Mouse (Mus musculus) kidney, adult 2 months (tissue): ENCODE measurements around the gene Atp2a3. TPM values are rescaled to one million over a fixed set of nuclear protein-coding genes. Genes with fewer than 3 reads are reported as not detected.

Source experiments
- DNase-seq: peaks from one replicate; pipeline ENCODE4 v3.0.0; 2021
- H3K27ac ChIP-seq: fragments of 200-500 bp; 2 replicates; pipeline ENCODE4 v1.5.1; 2012; ENCODE audit warnings: low read depth, low read length, control low read depth, inconsistent platforms; ENCODE audit not compliant: insufficient read depth
- H3K27me3 ChIP-seq: fragments of 200-500 bp; replicated peaks from 2 replicates; pipeline ENCODE4 v1.6.1; 2012; ENCODE audit warnings: mild to moderate bottlenecking, moderate library complexity, low read length, inconsistent platforms; ENCODE audit not compliant: control insufficient read depth, insufficient read depth
- H3K36me3 ChIP-seq: fragments of 200-500 bp; 2 replicates; pipeline ENCODE4 v1.6.1; 2012; ENCODE audit warnings: mild to moderate bottlenecking, moderate library complexity, low read length, inconsistent platforms; ENCODE audit not compliant: control insufficient read depth, insufficient read depth
- H3K4me1 ChIP-seq: fragments of 200-500 bp; 2 replicates; pipeline ENCODE4 v1.6.1; 2011; ENCODE audit warnings: low read length; ENCODE audit not compliant: control insufficient read depth, insufficient read depth
- H3K4me3 ChIP-seq: fragments of 200-500 bp; 2 replicates; pipeline ENCODE4 v1.5.1; 2011; ENCODE audit warnings: mild to moderate bottlenecking, low read depth, low read length, control low read depth; ENCODE audit not compliant: insufficient read depth
- CTCF ChIP-seq: fragments of 200-500 bp; conservative IDR thresholded peaks from 2 replicates; pipeline ENCODE4 v1.5.1; 2011; ENCODE audit warnings: low read depth, mild to moderate bottlenecking, control low read depth, low read length, moderate library complexity, mixed read lengths; ENCODE audit not compliant: insufficient read depth, insufficient read length
- POLR2A ChIP-seq: fragments of 200-500 bp; IDR thresholded peaks from one replicate; pipeline ENCODE4 v1.6.1; 2011; ENCODE audit warnings: low read depth, low read length, control low read depth
- WGBS: fragments of 180-500 bp; shearing (Covaris S2); methylation state at CpG from one replicate; pipeline ENCODE4 v1.1.7; 2018; 5-methylcytosine and 5-hydroxymethylcytosine counted together
- polyA plus RNA-seq: library from polyadenylated mRNA; depleted of rRNA; stranded (reverse); fragments of >200 nt; gene quantifications from 2 replicates; pipeline ENCODE4 v1.2.3, GENCODE M21; 2012

Gene Atp2a3
- polyA plus RNA-seq, 1 experiment: 28.7 TPM

GRCm38 (mm10) chr11:72996346-72996745 lies 35.4 kb downstream of the Atp2a3 start:
- H3K27ac ChIP-seq: no peak overlapping the region
- DNase-seq: peak; percentile 37
- H3K4me1 ChIP-seq: no peaks in the 10 kb centered on the region
- H3K4me3 ChIP-seq: no peak overlapping the region
- TF ChIP-seq CTCF (no peak), POLR2A (no peak)
- H3K36me3 ChIP-seq: no peaks in the 10 kb centered on the region
- H3K27me3 ChIP-seq: no peaks in the 10 kb centered on the region
- WGBS: 52% methylated on average over 6 of the region's 6 CpGs

DNA sequence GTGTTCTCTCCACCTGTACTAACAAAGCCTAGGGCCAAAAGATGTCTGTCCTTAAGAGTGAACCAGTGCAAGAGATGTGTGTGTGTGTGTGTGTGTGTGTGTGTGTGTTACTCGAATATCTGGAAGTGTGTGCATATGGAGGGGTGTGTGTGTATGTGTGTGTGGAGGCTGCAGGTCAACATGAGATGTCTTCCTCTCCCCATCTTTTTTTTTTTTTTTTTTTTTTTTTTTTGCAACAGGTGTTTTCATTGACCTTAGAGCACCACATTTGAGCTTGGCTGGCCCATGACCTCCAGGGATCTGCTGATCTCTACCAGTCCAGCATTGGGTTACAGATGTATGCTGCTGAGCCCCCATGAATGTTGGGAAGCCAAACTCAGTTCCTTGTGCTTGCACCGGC lies 35.8 kb downstream of the Atp2a3 start:
- Histone ChIP-seq H3K27ac (no peak overlapping the region), H3K27me3 (no peaks in the 10 kb centered on the region), H3K4me3 (no peak overlapping the region), H3K4me1 (no peaks in the 10 kb centered on the region), H3K36me3 (no peaks in the 10 kb centered on the region)
- TF ChIP-seq POLR2A: no peak
- TF ChIP-seq CTCF: no peak
- 96% methylated on average over 2 of the region's 2 CpGs for WGBS
- no peak for DNase-seq

GRCm38 (mm10) chr11:72997529-72998326 lies 36.8 kb downstream of the Atp2a3 start:
- no peak overlapping the region for H3K4me3 ChIP-seq
- DNase-seq: no peak

GRCm38 (mm10) chr11:72998771-72999170 lies 37.8 kb downstream of the Atp2a3 start, which contains the start of gene P2rx1:
P2rx1 (plus strand) TSS chr11:72999103.
- TF ChIP-seq POLR2A: no peak
- no peak for TF ChIP-seq CTCF
- DNase-seq: peak; percentile 48
- no peak within 1 kb of the TSS for H3K4me3 ChIP-seq
- H3K27ac ChIP-seq: no peak within 1 kb of the TSS; the same call in 1 of the 2 replicates
- H3K36me3 ChIP-seq: no peaks in the 10 kb centered on the region
- no peaks in the 10 kb centered on the region for H3K4me1 ChIP-seq
- no peaks in the 10 kb centered on the region for H3K27me3 ChIP-seq
- WGBS: 45% methylated on average over 8 of the region's 8 CpGs

More at GRCm38 (mm10) chr11:72997529-72998326, 36.8 kb downstream of the Atp2a3 start:
- Histone ChIP-seq H3K27ac (no peak overlapping the region), H3K27me3 (no peaks in the 10 kb centered on the region), H3K4me1 (no peaks in the 10 kb centered on the region), H3K36me3 (no peaks in the 10 kb centered on the region)
- TF ChIP-seq CTCF (no peak), POLR2A (no peak)
- 80% methylated on average over 13 of the region's 13 CpGs for WGBS

DNA sequence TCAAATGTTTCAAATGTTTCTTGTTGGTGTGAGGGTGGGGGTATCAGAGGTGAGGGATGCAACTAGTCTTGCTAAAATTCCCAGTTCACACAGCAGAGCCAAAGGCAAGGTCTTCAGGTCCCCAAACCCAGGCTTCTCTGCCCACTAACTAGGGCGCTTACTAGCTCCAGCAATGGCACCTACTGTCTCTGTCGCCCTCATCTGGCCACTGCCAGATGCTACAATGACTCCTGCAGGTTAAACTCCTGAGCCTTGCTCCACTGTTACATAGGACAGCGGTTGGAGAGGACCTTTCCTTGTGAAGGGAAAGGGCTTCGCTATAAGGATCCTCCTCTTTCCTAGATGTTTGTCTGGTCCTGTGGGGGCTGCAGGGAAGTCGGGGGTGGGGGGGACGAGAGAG lies 40.1 kb downstream of the Atp2a3 start:
- WGBS: 11% methylated on average over 6 of the region's 6 CpGs
- peak; percentile 96 for TF ChIP-seq CTCF
- TF ChIP-seq POLR2A: no peak
- no peak overlapping the region for H3K27ac ChIP-seq
- no peak overlapping the region for H3K4me3 ChIP-seq
- H3K36me3 ChIP-seq: no peaks in the 10 kb centered on the region
- H3K4me1 ChIP-seq: no peaks in the 10 kb centered on the region
- DNase-seq: peak; percentile 83
- no peaks in the 10 kb centered on the region for H3K27me3 ChIP-seq

DNA sequence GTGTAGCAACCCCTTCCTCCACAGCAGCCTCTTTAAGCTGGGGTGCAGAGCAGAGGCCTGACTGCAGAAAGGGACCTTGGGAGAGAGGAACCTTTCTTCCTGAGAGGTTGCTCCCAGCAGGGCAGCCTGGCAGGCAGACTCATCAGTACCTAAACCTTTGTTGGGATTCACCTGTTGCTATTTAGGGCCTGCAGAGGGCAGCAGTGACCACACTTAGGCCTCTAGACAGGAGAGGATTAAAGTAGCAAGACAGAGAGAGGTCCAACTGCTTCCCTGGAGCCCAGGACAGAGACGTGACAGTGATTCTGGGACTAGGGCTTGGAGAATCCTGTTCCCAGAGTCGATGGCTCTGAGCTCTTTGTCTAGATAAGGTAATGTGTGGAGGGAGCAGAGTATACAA lies 45.4 kb downstream of the Atp2a3 start:
- no peaks in the 10 kb centered on the region for H3K27me3 ChIP-seq
- DNase-seq: peak; percentile 77
- no peak overlapping the region for H3K27ac ChIP-seq
- H3K4me1 ChIP-seq: no peaks in the 10 kb centered on the region
- WGBS: 1% methylated on average over 2 of the region's 2 CpGs
- H3K36me3 ChIP-seq: no peaks in the 10 kb centered on the region
- TF ChIP-seq POLR2A (no peak), CTCF (peak; percentile 97)
- H3K4me3 ChIP-seq: no peak overlapping the region

GRCm38 (mm10) chr11:73007113-73007512 lies 46.1 kb downstream of the Atp2a3 start:
- H3K4me1 ChIP-seq: no peaks in the 10 kb centered on the region
- WGBS: 59% methylated on average over 3 of the region's 3 CpGs
- H3K27me3 ChIP-seq: no peaks in the 10 kb centered on the region
- H3K4me3 ChIP-seq: no peak overlapping the region
- no peaks in the 10 kb centered on the region for H3K36me3 ChIP-seq
- TF ChIP-seq CTCF: no peak
- TF ChIP-seq POLR2A: no peak
- no peak for DNase-seq
- no peak overlapping the region for H3K27ac ChIP-seq
